Mouse (Mus musculus) left cerebral cortex, postnatal 36 days (tissue): ENCODE measurements around the gene Nr6a1. TPM values are rescaled to one million over a fixed set of nuclear protein-coding genes. Genes with fewer than 3 reads are reported as not detected.

Experiments
- DNase-seq, 2 experiments: peaks; one replicate each; pipeline ENCODE4 v3.0.0; 2021 to 2022; ENCODE audit warnings: low spot score in 2 of 2, mixed read lengths in 1 of 2
- intact Hi-C: fragments of 180-260 bp; cut with DNase I; formaldehyde crosslinking; loops from one replicate; pipeline ENCODE4 v1.15.1; 2025
- total RNA-seq, 2 experiments: library from RNA; stranded (reverse); gene quantifications; 2 replicates each; pipeline ENCODE4 v1.2.3; 2021

The Nr6a1 gene
- total RNA-seq, 2 experiments from 2014 or later, result 8.8 to 9.5 TPM

DNA sequence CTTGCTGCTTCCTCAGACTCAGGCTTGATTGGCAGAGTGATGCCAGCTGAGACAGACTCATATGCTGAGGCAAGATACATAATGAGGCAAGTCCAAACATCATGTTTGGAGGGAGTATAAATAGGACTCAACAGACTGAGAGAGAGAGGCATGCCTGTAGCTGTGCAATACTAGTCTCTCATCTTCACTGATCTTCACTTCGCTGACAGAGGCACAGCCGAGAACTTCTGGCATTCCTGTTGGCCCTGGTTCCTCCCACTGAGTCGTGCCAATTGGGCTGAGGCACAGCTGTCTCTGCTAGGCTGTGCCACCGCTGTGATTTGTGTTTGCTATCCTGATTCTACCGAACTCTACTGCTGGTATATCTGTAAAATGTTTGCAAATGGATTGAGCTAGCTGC lies 21.4 kb downstream of the Nr6a1 start:
- intact Hi-C loops, result no loop called here
- peak; percentile 35 to 38 for DNase-seq

- DNase-seq, result no peak
- intact Hi-C loops, result no loop called here
Measured at GRCm38 (mm10) chr2:38904290-38904689, 23.2 kb downstream of the Nr6a1 start.

DNA sequence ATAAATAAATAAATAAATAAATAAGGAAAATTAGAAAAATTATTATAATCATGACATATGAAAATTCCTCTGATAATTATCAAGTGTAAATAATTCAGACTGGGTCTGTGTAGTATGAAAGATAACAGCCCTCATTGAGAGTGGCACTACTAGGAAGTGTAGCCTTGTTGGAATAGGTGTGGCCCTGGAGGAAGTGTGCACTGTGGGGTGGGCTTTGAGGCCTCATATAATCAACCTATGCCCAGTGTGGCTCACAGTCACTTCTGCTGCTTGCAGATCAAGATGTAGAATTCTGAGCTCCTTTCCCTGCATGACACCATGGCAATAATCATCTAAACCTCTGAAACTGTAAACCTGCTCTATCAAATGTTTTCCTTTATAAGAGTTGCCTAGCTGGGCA lies 24.6 kb downstream of the Nr6a1 start:
- no peak for DNase-seq
- intact Hi-C loops, result no loop called here

DNA sequence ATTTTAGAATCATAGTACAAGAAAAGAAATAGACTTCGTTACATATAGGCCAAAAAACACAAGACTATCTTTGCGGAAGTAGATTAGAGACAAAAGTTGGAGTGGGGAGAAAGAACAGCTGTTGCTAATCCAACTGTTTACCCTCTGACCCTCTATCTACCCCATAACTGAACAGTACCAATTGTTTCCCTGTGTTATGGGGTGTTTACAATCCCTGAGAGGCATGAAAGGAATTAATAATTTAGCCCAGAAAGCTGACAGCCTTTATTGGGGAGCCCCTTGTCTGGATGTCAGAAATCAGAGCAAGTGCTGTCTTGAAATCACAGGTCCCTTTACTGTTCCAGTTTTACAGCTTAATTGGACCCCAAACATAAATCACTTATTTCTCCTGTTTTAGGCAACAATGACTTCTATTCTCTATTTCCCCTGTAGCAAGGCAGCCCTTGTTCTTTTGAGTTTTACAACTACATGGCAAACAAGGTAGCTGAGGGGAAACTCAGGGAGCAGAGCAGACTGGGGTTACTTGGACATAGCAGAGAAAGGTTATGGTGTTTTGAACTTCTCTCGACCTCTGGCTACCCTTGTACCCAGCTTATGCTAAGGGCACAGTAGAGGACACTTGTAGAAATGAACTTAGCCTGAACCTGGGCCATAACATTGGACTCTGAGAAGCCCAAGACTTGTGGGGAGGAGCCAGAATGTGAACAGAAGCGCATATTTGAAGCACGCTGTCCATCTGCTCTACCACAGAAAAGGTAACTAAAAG lies 46.4 kb downstream of the Nr6a1 start:
- intact Hi-C loops, result no loop called here
- no peak for DNase-seq

- DNase-seq, result no peak
- intact Hi-C loops, result no loop called here
Measured at GRCm38 (mm10) chr2:38874544-38875108, 52.9 kb downstream of the Nr6a1 start.

DNA sequence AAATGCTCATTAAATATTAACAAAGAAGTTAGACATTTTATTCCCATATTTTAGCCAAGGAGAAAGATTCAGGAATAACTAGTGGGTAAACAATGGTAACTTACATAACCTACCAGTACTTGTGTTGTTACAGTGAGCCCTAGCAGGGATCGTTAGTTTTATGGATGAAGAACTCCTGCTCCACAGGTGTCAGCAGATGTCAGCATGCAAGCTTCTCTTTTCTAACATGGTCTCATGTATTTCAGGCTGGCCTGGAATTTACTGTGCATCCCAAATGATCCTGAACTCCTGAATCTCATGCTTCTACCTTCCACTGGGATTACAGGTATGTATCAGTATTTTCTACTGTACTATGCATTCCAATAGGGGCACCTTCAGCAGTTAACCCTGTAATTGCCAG lies 54.8 kb downstream of the Nr6a1 start:
- intact Hi-C loops, result no loop called here
- no peak for DNase-seq

GRCm38 (mm10) chr2:38866711-38867110 lies 60.8 kb downstream of the Nr6a1 start:
- intact Hi-C loops, result no loop called here
- DNase-seq, result no peak

GRCm38 (mm10) chr2:38864011-38864410 lies 63.5 kb downstream of the Nr6a1 start:
- intact Hi-C loops, result loop anchor here (2.0 kb wide), 1 partner anchor 67 kb away; no protein-coding TSS in a partner anchor
- DNase-seq, result no peak

DNA sequence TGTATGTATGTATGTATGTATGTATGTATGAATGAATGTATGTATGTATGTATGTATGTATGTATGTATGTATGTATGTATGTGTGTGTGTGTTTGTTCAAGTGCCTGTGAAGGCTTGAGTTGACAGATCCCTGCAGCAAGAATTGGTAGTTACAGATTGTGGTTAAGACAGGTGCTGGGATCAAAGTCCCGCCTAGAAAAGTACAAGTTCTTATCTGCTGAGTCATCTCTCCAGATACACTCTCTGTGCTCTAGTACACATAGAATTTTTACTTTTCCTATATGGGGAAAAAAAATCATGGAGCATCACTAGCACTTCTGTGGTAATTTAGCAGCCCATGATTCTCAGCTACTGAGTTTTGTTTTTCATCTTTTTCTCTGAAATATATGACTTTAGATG lies 75.7 kb downstream of the Nr6a1 start:
- DNase-seq, result no peak
- intact Hi-C loops, result no loop called here

GRCm38 (mm10) chr2:38846319-38846718 lies 81.2 kb downstream of the Nr6a1 start:
- no peak for DNase-seq
- intact Hi-C loops, result no loop called here

DNA sequence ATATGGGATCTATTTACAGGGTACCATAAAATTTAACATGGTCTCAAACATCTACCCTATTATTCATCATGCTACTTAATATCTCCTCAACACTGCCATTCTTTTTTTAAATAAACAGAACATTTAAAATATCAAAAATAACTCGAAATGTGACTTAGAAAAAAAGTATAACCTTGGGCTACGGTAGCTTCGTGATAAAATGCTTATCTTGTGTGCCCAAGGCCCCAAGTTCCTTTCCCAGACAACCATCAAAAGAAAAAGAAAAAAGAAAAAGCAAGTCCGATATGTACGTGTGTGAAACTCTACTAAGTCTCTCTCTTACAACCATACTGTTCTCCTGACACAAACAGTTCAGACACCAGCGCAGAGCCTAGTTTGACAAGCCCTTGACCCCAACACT lies 92.0 kb downstream of the Nr6a1 start:
- DNase-seq, result no peak
- intact Hi-C loops, result no loop called here

GRCm38 (mm10) chr2:38831976-38832375 lies 95.5 kb downstream of the Nr6a1 start:
- intact Hi-C loops, result no loop called here

DNA sequence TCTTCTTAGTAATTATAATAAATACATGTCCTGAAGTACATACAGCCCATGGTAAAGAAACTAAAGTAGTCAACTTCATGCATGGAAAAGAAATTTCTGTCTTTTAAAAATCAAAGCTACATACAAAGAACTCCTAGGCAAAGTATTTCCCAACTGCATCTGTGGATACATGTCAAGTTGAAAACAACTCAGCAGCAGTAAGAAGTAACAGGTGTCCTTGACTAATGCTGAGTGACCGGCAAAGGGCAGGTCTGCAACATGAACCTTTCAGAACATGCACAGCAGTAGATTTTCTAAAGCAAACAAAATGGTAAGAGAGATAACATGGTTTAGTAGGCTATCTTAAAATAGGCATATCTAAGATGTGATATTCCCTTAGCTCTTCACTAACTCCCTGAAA lies 98.0 kb downstream of the Nr6a1 start:
- intact Hi-C loops, result no loop called here
- no peak for DNase-seq

More at GRCm38 (mm10) chr2:38831976-38832375, 95.5 kb downstream of the Nr6a1 start:
- no peak for DNase-seq

DNA sequence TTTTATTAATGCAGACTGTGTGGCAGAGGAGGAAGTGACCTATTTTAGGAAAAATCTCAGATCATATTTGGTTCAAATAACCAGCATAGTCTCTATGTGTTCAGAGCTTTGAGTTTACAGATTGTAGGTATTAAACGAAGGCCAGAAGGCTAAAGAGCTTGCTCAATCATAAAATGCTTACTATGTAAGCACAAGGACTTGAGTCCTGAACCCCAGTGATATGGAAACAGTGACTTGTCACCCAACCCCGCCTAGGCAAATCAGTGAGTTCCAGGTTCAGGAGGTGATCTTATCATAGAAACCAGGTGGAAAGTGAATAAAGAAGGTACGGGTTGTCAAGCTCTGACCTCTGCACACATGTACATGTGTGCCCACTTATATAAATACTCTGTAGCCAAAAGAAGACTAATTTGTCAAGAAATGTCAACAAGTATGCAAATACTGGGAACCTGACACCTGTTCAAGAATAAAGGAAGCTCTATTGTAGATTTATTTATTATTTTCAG lies 99.6 kb downstream of the Nr6a1 start:
- no peak for DNase-seq
- intact Hi-C loops, result no loop called here

GRCm38 (mm10) chr2:38826189-38826588 lies 101.3 kb downstream of the Nr6a1 start:
- intact Hi-C loops, result no loop called here
- no peak for DNase-seq

DNA sequence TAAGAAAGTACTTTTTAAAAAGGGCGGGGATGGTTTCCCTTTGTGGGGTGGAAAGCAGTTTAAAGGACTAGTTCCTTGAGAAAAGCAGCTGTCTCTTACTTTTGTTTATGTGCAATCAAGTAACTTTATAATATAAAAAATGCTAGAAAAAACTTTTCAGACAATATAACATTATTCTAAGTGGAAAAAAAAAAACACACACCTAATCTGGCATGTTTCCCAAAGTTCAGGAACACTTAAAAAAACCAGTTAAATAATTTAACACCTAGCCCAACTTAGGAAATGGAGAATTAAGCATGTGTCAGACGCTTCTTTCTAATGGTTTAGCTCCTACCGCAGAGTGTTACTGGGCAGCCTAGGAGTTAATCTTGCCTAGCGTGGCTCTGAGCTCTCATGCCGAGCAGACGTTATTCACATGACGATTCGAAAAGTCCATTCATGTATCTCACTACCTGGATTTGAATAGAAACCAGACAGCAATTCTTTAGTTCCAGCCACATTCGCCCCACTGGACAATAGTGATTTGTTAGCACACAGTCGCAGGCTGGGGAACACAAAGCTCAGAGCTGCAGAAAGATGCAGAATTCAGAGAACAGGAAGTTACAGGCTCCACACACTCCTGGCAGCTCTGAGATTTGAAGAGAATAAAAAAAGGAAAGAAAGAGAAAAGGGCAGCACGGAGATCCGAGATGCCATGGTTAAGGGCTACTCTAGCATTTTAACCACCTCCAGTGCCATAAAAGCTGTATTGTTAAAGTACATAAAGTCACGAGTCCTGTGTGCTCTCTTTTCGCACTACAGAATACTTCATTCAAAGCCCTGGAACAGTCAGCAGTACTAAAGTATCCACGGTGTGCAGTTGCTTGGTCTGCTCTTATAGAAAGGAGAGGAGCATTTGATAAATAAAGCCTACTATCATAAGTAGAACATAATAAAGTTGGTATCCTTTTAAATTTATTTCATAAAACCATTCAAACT lies 102.4 kb downstream of the Nr6a1 start:
- intact Hi-C loops, result no loop called here
- DNase-seq, result peak; percentile 14 to 30

- intact Hi-C loops, result no loop called here
- DNase-seq, result peak; percentile 19 to 22
Measured at GRCm38 (mm10) chr2:38823912-38824583, 103.4 kb downstream of the Nr6a1 start.

DNA sequence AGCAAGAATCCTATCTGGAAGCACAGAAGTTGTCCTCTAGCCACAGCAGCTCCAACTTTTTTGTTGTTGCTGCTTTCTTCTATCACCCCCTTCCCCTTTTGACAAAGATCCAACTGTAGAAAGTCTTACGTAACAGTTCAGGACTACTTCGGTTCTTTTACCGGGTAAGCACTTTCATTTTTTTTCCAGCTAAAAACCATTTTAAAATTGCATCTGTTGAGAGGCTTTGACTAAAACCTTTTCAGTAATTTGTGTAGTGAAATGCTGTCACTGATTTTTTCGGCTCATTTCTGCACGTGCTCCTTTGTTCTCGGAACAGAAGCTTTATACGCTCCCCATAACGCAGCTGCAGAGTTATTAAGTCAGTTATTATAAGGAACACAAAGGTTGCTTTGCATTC lies 104.1 kb downstream of the Nr6a1 start:
- no peak for DNase-seq
- intact Hi-C loops, result no loop called here

- peak in 1 of 2 experiments; percentile 12 for DNase-seq
- intact Hi-C loops, result no loop called here
Measured at GRCm38 (mm10) chr2:38822995-38823394, 104.5 kb downstream of the Nr6a1 start.

DNA sequence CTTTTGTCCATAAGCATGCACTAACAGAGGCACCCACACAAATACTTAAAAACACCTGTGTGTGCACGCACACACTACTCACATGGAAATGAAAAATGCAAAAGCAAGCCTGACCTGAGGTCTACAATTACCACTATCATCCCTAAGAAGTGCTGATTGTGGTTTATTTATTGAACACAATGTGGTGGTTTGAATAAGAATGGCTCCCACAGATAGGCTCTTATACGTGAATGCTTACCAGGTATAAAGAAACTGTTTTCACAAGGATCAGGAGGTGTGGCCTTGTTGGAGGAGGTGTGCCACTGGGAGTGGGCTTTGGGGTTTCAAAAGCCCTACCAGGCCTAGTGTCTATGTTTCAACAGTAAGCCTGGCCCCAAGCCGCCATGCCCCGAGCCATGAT lies 110.0 kb downstream of the Nr6a1 start:
- DNase-seq, result no peak
- intact Hi-C loops, result no loop called here
